Mouse (Mus musculus) lung, adult 2 months (tissue): ENCODE measurements around the gene Rnaseh1.

Experiments used
- CTCF ChIP-seq: fragments of 200-500 bp; IDR thresholded peaks from 2 replicates; pipeline ENCODE4 v1.5.1; 2011; ENCODE audit warnings: mild to moderate bottlenecking, low read length, control low read depth; ENCODE audit not compliant: insufficient read depth
- POLR2A ChIP-seq: fragments of 200-500 bp; IDR thresholded peaks from 2 replicates; pipeline ENCODE4 v1.6.1; 2011; ENCODE audit warnings: low read depth, mild to moderate bottlenecking, control low read depth, low read length, borderline replicate concordance; ENCODE audit errors: extremely low read depth

DNA sequence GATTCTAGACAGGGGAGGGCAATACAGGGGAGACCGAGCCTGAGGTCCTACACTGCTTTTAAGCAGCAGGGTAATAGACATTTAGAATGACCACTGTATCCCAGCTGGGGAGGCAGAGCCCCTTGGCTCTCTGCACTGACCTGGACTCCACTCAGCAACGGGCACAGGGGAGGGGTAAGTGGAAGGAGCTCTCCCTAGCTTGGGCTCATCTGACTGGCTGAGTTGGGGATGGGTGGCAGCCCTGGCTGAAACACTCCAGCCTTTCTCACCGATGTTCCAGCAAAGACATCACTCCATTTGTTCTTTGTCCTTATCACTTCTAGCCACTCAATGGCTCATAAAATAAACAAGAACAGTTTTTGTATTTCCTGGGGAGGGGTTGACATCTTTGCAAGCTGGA lies 44.3 kb downstream of the Rnaseh1 start:
- TF ChIP-seq CTCF (no peak), POLR2A (no peak)
